Mouse (Mus musculus) ES-Bruce4 (cell line): Measurements from ENCODE around the gene 2410002F23Rik. TPM values are rescaled to one million over a fixed set of nuclear protein-coding genes. Genes with fewer than 3 reads are reported as not detected.
"Not testable (repeated sequence)": the region's sequence is repeated elsewhere in the genome, so short reads cannot be mapped to it uniquely, and the experiment has no call there.

Experiments
- H3K27ac ChIP-seq: 2 replicates; pipeline ENCODE4 v1.5.1; 2012; ENCODE audit warnings: low read length, inconsistent platforms; ENCODE audit not compliant: insufficient read depth
- H3K27me3 ChIP-seq: 2 replicates; pipeline ENCODE4 v1.6.1; 2012; ENCODE audit warnings: mild to moderate bottlenecking, low read length, inconsistent platforms; ENCODE audit not compliant: control insufficient read depth, poor library complexity, insufficient read depth, severe bottlenecking
- H3K36me3 ChIP-seq: 2 replicates; pipeline ENCODE4 v1.6.1; 2012; ENCODE audit warnings: inconsistent platforms, mild to moderate bottlenecking, low read length, moderate library complexity; ENCODE audit not compliant: control insufficient read depth, poor library complexity, insufficient read depth, severe bottlenecking
- H3K4me1 ChIP-seq: one replicate; pipeline ENCODE4 v1.8.1; 2011; ENCODE audit warnings: low read length; ENCODE audit not compliant: control insufficient read depth, insufficient read depth
- H3K4me3 ChIP-seq: 2 replicates; pipeline ENCODE4 v1.5.1; 2011; ENCODE audit warnings: low read depth, mild to moderate bottlenecking, low read length
- H3K9ac ChIP-seq: 2 replicates; pipeline ENCODE4 v1.6.1; 2012; ENCODE audit warnings: low read depth, mild to moderate bottlenecking, inconsistent platforms; ENCODE audit not compliant: poor library complexity, severe bottlenecking
- H3K9me3 ChIP-seq: replicated peaks from 2 replicates; pipeline ENCODE4 v1.6.1; 2012; ENCODE audit warnings: mild to moderate bottlenecking, low read length, inconsistent platforms; ENCODE audit not compliant: control insufficient read depth, poor library complexity, insufficient read depth, severe bottlenecking
- CTCF ChIP-seq: IDR thresholded peaks from one replicate; pipeline ENCODE4 v1.8.1; 2011; ENCODE audit warnings: low read depth, low read length
- EP300 ChIP-seq: IDR thresholded peaks from 2 replicates; pipeline ENCODE4 v1.6.1; 2011; ENCODE audit warnings: low read depth, low read length; ENCODE audit not compliant: insufficient read depth
- POLR2A ChIP-seq: IDR thresholded peaks from one replicate; pipeline ENCODE4 v1.8.1; 2011; ENCODE audit warnings: low read length; ENCODE audit not compliant: insufficient read depth
- polyA plus RNA-seq: library from polyadenylated mRNA; stranded (reverse); fragments of >200 nt; gene quantifications from 2 replicates; pipeline ENCODE4 v1.2.4, GENCODE M21; 2011; ENCODE audit warnings: low read depth; ENCODE audit not compliant: missing spikeins, insufficient read depth, insufficient read length

2410002F23Rik gene
- polyA plus RNA-seq, 1 experiment = 76.7 TPM

- TF ChIP-seq EP300 (no peak), CTCF (no peak), POLR2A (no peak)
- no peaks in the 10 kb centered on the region for H3K4me1 ChIP-seq
- peak overlapping the region; percentile 65 for H3K9ac ChIP-seq
- peaks cover 39% of the 10 kb centered on the region for H3K36me3 ChIP-seq
- peak overlapping the region; percentile 3; the same call in 1 of the 2 replicates for H3K27ac ChIP-seq
- H3K9me3 ChIP-seq = no peaks in the 10 kb centered on the region
- H3K27me3 ChIP-seq = no peaks in the 10 kb centered on the region
- peak overlapping the region; percentile 72 for H3K4me3 ChIP-seq
These were observed 505 bp downstream of the 2410002F23Rik start for GRCm38 (mm10) chr7:44246984-44247470.

GRCm38 (mm10) chr7:44247971-44248370, 1.4 kb downstream of the 2410002F23Rik start:
- Histone ChIP-seq H3K9me3 (no peaks in the 10 kb centered on the region), H3K4me3 (no peak overlapping the region), H3K9ac (peak overlapping the region; percentile 65), H3K27ac (no peak overlapping the region), H3K36me3 (peaks cover 43% of the 10 kb centered on the region), H3K27me3 (no peaks in the 10 kb centered on the region), H3K4me1 (no peaks in the 10 kb centered on the region)
- TF ChIP-seq POLR2A (no peak), EP300 (no peak), CTCF (no peak)

GRCm38 (mm10) chr7:44249248-44249647, 2.7 kb downstream of the 2410002F23Rik start:
- peaks cover 43% of the 10 kb centered on the region for H3K36me3 ChIP-seq

GRCm38 (mm10) chr7:44250732-44251275, 4.3 kb downstream of the 2410002F23Rik start:
- not testable (repeated sequence) for H3K9ac ChIP-seq, H3K27ac ChIP-seq, H3K9me3 ChIP-seq, H3K4me1 ChIP-seq, H3K4me3 ChIP-seq, H3K27me3 ChIP-seq
- H3K36me3 ChIP-seq = peaks cover 43% of the 10 kb centered on the region

More at GRCm38 (mm10) chr7:44249248-44249647, 2.7 kb downstream of the 2410002F23Rik start:
- TF ChIP-seq CTCF = no peak
- TF ChIP-seq POLR2A = no peak
- no peak for TF ChIP-seq EP300
- H3K27ac ChIP-seq = no peak overlapping the region
- H3K4me1 ChIP-seq = no peaks in the 10 kb centered on the region
- H3K9me3 ChIP-seq = no peaks in the 10 kb centered on the region
- no peaks in the 10 kb centered on the region for H3K27me3 ChIP-seq
- no peak overlapping the region for H3K9ac ChIP-seq
- no peak overlapping the region for H3K4me3 ChIP-seq

- Histone ChIP-seq H3K36me3 (peaks cover 36% of the 10 kb centered on the region), H3K4me1 (no peaks in the 10 kb centered on the region), H3K9me3 (no peaks in the 10 kb centered on the region), H3K27ac (no peak overlapping the region), H3K9ac (no peak overlapping the region), H3K4me3 (no peak overlapping the region), H3K27me3 (no peaks in the 10 kb centered on the region)
- TF ChIP-seq CTCF (no peak), EP300 (no peak), POLR2A (no peak)
These were observed 6.6 kb downstream of the 2410002F23Rik start for GRCm38 (mm10) chr7:44253023-44253616.

GRCm38 (mm10) chr7:44254930-44255329, 8.4 kb downstream of the 2410002F23Rik start:
- peaks cover 19% of the 10 kb centered on the region for H3K36me3 ChIP-seq
- no peak for TF ChIP-seq POLR2A
- TF ChIP-seq CTCF = no peak
- no peak for TF ChIP-seq EP300
- no peaks in the 10 kb centered on the region for H3K4me1 ChIP-seq
- no peaks in the 10 kb centered on the region for H3K27me3 ChIP-seq
- no peak overlapping the region for H3K4me3 ChIP-seq
- H3K9ac ChIP-seq = no peak overlapping the region
- no peak overlapping the region for H3K27ac ChIP-seq
- H3K9me3 ChIP-seq = no peaks in the 10 kb centered on the region
